Mouse (Mus musculus) right cerebral cortex, postnatal 10 days (tissue): ENCODE results near the gene Gpatch4.

Experiments
- DNase-seq, 2 experiments: peaks; one replicate each; pipeline ENCODE4 v3.0.0; 2021; ENCODE audit warnings: low spot score in 2 of 2

Gene Gpatch4

GRCm38 (mm10) chr3:88094126-88094525 is 51.2 kb downstream of the Gpatch4 start:
- no peak for DNase-seq

- DNase-seq, result no peak
Measured at GRCm38 (mm10) chr3:88097666-88098065, 54.8 kb downstream of the Gpatch4 start.

DNA sequence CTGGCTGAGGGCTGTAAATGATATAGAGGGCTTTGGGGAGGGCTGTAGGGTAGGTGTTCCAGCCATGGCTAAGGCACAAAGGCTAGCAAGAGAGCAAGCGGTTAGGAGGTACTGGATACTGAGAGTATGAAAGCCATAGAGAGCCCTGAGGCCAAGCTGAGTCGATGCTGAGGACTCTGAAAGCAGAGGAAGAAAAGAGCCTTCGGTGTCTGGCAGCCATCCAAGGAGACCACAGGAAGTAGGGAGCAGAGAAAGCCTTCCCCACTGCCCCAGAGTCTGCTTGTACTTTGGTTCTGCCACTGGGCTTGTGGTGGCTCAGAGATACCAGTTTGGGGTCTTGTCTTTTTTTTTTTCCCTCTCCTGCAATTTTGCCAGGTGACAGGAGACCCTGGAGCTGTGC is 57.3 kb downstream of the Gpatch4 start:
- DNase-seq, result peak in 1 of 2 experiments; percentile 59

DNA sequence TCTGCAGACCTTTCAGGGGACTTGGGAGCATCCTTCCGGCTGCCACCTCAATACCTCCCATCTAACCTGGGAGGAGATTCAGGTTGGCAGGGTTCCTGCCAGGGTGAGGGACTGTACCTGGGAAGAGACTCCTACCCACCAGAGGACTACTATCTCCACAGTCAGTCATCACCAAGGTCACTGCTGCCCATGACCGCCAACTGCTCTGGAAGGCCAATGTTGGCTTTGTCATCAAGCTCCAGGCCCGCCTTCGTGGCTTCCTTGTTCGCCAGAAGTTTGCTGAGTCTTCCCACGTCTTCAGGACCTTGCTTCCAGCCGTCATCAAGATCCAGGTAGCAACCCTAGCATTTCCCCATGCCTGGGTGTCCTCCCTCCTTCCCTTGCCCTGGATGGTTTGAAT is 58.8 kb downstream of the Gpatch4 start:
- no peak for DNase-seq

DNA sequence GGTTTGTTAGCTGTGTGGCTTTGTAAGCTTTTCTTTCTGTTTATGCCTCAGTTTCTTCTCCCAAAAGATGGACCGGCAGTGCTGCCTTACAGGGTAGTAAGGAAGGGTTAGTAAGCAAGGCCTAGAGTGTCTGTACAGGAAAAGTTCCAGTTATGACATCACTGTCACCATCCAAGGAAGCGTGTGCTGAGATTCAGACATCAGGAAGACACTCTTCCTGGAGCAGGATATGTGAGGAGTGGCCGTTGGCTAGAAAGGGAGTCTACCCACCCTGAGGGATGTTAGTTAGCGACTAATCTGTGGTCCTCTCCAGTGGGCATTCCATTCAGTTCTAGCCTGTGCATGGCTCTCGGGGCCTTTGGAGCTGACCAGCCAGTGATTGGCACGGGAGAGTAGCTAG is 59.3 kb downstream of the Gpatch4 start:
- DNase-seq, result no peak

GRCm38 (mm10) chr3:88102611-88103010 is 59.7 kb downstream of the Gpatch4 start:
- DNase-seq, result no peak
